ENCODE assay signal across 20 mouse cellular contexts in genomic region chr6:12467339-12468124, GRCm38 (mm10).
A peak's percentile ranks its signal among the peaks of the same experiment; 100 is the strongest.
DNase-seq lines count a peak whose midpoint lies in the region; ATAC-seq and TF ChIP-seq lines count a peak whose summit lies in the region.
"Had no signal": no experiment of that assay in that cellular context is flagged by ENCODE, and none has a peak within 500 bp of the region (broad histone marks: within the 10 kb centered on the region; RNA-seq: fewer than 3 reads in every experiment).

No protein-coding gene starts in this region.

- peak overlapping the region; percentile 15; the same call in 1 of the 2 replicates for H3K27ac ChIP-seq in heart, embryonic 11.5 days (ENCODE audit: low read depth, low read length)
- no peak overlapping the region for H3K27ac ChIP-seq in limb, embryonic 14.5 days (replicated peaks; ENCODE audit: low read depth, low read length)
- H3K27ac ChIP-seq in limb, embryonic 10.5 days, result no peak overlapping the region
- no peak overlapping the region for H3K27ac ChIP-seq in embryonic facial prominence, embryonic 12.5 days
- H3K27ac ChIP-seq: kidney, embryonic 15.5 days; limb, embryonic 15.5 days; liver, embryonic 15.5 days had no signal

- no peak overlapping the region for H3K9ac ChIP-seq in heart, embryonic 11.5 days (ENCODE audit: low read depth, low read length)
- H3K9ac ChIP-seq in limb, embryonic 14.5 days (ENCODE audit: low read depth, low read length, severe bottlenecking), result no peak overlapping the region
- no peak overlapping the region for H3K9ac ChIP-seq in embryonic facial prominence, embryonic 12.5 days
- H3K9ac ChIP-seq: kidney, embryonic 15.5 days; limb, embryonic 15.5 days; liver, embryonic 15.5 days had no signal

- peaks cover 7% of the 10 kb centered on the region for H3K4me1 ChIP-seq in heart, embryonic 11.5 days (ENCODE audit: control insufficient read depth, insufficient read depth, low read length)
- H3K4me1 ChIP-seq in limb, embryonic 14.5 days (ENCODE audit: control insufficient read depth, insufficient read depth, low read length), result no peaks in the 10 kb centered on the region
- H3K4me1 ChIP-seq in limb, embryonic 10.5 days, result no peaks in the 10 kb centered on the region
- H3K4me1 ChIP-seq in embryonic facial prominence, embryonic 12.5 days, result peaks cover 6% of the 10 kb centered on the region; the same call in 1 of the 2 replicates
- H3K4me1 ChIP-seq: kidney, embryonic 15.5 days; limb, embryonic 15.5 days; liver, embryonic 15.5 days; megakaryocyte, embryonic 14.5 days had no signal

- ATAC-seq in heart, embryonic 11.5 days (replicated peaks; ENCODE audit: insufficient number of reproducible peaks, low FRiP score, low TSS enrichment), result no peak
- no peak for ATAC-seq in limb, embryonic 14.5 days (ENCODE audit: low FRiP score, low read depth)
- ATAC-seq in embryonic facial prominence, embryonic 12.5 days (ENCODE audit: insufficient number of reproducible peaks, insufficient read depth, low FRiP score, low TSS enrichment), result peak; percentile 60; the same call in 1 of the 2 replicates
- ATAC-seq: forebrain, embryonic 14.5 days; intestine, postnatal 0 days had no signal

- no peaks in the 10 kb centered on the region for H3K36me3 ChIP-seq in heart, embryonic 11.5 days (ENCODE audit: control insufficient read depth, insufficient read depth, low read length)
- H3K36me3 ChIP-seq in limb, embryonic 14.5 days (ENCODE audit: control insufficient read depth, insufficient read depth, low read length), result no peaks in the 10 kb centered on the region
- H3K36me3 ChIP-seq in limb, embryonic 10.5 days, result no peaks in the 10 kb centered on the region
- H3K36me3 ChIP-seq in embryonic facial prominence, embryonic 12.5 days, result no peaks in the 10 kb centered on the region
- H3K36me3 ChIP-seq: kidney, embryonic 15.5 days; limb, embryonic 15.5 days; liver, embryonic 15.5 days had no signal

- WGBS in heart, embryonic 11.5 days (ENCODE audit: insufficient replicate concordance), result 48% methylated on average over 7 of the region's 7 CpGs
- 52% methylated on average over 7 of the region's 7 CpGs for WGBS in limb, embryonic 14.5 days
- 77% methylated on average over 7 of the region's 7 CpGs for WGBS in limb, embryonic 10.5 days
- WGBS in embryonic facial prominence, embryonic 12.5 days, result 43% methylated on average over 7 of the region's 7 CpGs

- H3K27me3 ChIP-seq in heart, embryonic 11.5 days (ENCODE audit: control insufficient read depth, insufficient read depth, low read length), result no peaks in the 10 kb centered on the region
- H3K27me3 ChIP-seq in limb, embryonic 14.5 days (ENCODE audit: control insufficient read depth, insufficient read depth, low read length), result no peaks in the 10 kb centered on the region
- no peaks in the 10 kb centered on the region for H3K27me3 ChIP-seq in limb, embryonic 10.5 days (ENCODE audit: low read depth, poor library complexity, severe bottlenecking)
- no peaks in the 10 kb centered on the region for H3K27me3 ChIP-seq in embryonic facial prominence, embryonic 12.5 days
- H3K27me3 ChIP-seq: CH12.LX; kidney, embryonic 15.5 days; limb, embryonic 15.5 days; liver, embryonic 15.5 days; megakaryocyte, embryonic 14.5 days had no signal

- no peak overlapping the region for H3K4me2 ChIP-seq in heart, embryonic 11.5 days
- no peak overlapping the region for H3K4me2 ChIP-seq in limb, embryonic 14.5 days (replicated peaks; ENCODE audit: low read depth, low read length, severe bottlenecking)
- 0 out of 2 replicates have a peak overlapping the region, but pooled peaks have one; percentile 4 for H3K4me2 ChIP-seq in embryonic facial prominence, embryonic 12.5 days (replicated peaks)
- H3K4me2 ChIP-seq: kidney, embryonic 15.5 days; limb, embryonic 15.5 days; liver, embryonic 15.5 days had no signal

- intact Hi-C loops in heart, postnatal 14 days (cut with DNase I), result no loop called here

- no peak overlapping the region for H3K4me3 ChIP-seq in heart, embryonic 11.5 days (ENCODE audit: low read depth, low read length)
- no peak overlapping the region for H3K4me3 ChIP-seq in limb, embryonic 14.5 days (replicated peaks; ENCODE audit: low read length)
- H3K4me3 ChIP-seq in limb, embryonic 10.5 days, result no peak overlapping the region
- no peak overlapping the region for H3K4me3 ChIP-seq in embryonic facial prominence, embryonic 12.5 days
- H3K4me3 ChIP-seq: kidney, embryonic 15.5 days; limb, embryonic 15.5 days; liver, embryonic 15.5 days; megakaryocyte, embryonic 14.5 days had no signal

- H3K9me3 ChIP-seq in heart, embryonic 11.5 days (replicated peaks; ENCODE audit: control insufficient read depth, low read length), result no peaks in the 10 kb centered on the region
- no peaks in the 10 kb centered on the region for H3K9me3 ChIP-seq in limb, embryonic 14.5 days (ENCODE audit: control insufficient read depth, low read length)
- H3K9me3 ChIP-seq in limb, embryonic 10.5 days (replicated peaks), result no peaks in the 10 kb centered on the region
- H3K9me3 ChIP-seq in embryonic facial prominence, embryonic 12.5 days, result no peaks in the 10 kb centered on the region
- H3K9me3 ChIP-seq: kidney, embryonic 15.5 days; limb, embryonic 15.5 days; liver, embryonic 15.5 days; megakaryocyte, embryonic 14.5 days had no signal

- TF ChIP-seq POLR2A in limb, embryonic 14.5 days (IDR thresholded peaks at IDR 0.05; ENCODE audit: borderline replicate concordance, extremely low read depth, insufficient read depth, insufficient read length), result no peak

- DNase-seq in heart, postnatal 14 days, result no peak
- peak; percentile 12 for DNase-seq in limb, embryonic 14.5 days (ENCODE audit: low spot score)
- DNase-seq in limb, embryonic 10.5 days (ENCODE audit: low spot score), result no peak
- DNase-seq in NIH3T3 (ENCODE audit: low read depth), result peak; percentile 20
- no peak for DNase-seq in cerebellum, postnatal 25 days
- DNase-seq in adrenal gland, postnatal 4 days (ENCODE audit: low spot score in 2 of 2), result no peak
- DNase-seq: adrenal gland, postnatal 25 days; cerebellum, adult 18-20 months; cerebellum, postnatal 36 days; heart, adult 11 months; lung, postnatal 14 days had no signal

Comparison
In these comparisons a context has a peak if more than half of its experiments do, and no peak if none do; other contexts are left out.
1. DNase-seq: peak in limb, embryonic 14.5 days (single experiment) and NIH3T3 (single experiment); none in heart, postnatal 14 days (0 of 2), limb, embryonic 10.5 days (single experiment), cerebellum, postnatal 25 days (0 of 2) and adrenal gland, postnatal 4 days (0 of 2).